Mouse (Mus musculus) gonadal fat pad, adult 2 months (tissue): Measurements from ENCODE around the gene Aldh5a1. TPM values are rescaled to one million over a fixed set of nuclear protein-coding genes. Genes with fewer than 3 reads are reported as not detected.
"Not testable (repeated sequence)": the region's sequence is repeated elsewhere in the genome, so short reads cannot be mapped to it uniquely, and the experiment has no call there.

Experiments
- DNase-seq: peaks from one replicate; pipeline ENCODE4 v3.0.0-alpha.2; 2012; ENCODE audit warnings: low read depth
- polyA plus RNA-seq: library from polyadenylated mRNA; depleted of rRNA; stranded (reverse); fragments of >200 nt; gene quantifications from 2 replicates; pipeline ENCODE4 v1.2.3, GENCODE M21; 2012; rRNA removed

Aldh5a1 gene
- 7.0 and 9.3 TPM in 2 replicates for polyA plus RNA-seq

- peak; percentile 41 for DNase-seq
Measured at GRCm38 (mm10) chr13:24937108-24937838, at the start of gene Aldh5a1. Aldh5a1 (minus strand) TSS chr13:24937661.

GRCm38 (mm10) chr13:24985435-24985834 lies 48.0 kb upstream of the Aldh5a1 start:
- DNase-seq = no peak

- peak; percentile 56 for DNase-seq
Measured at GRCm38 (mm10) chr13:24981031-24981430, 43.6 kb upstream of the Aldh5a1 start.

GRCm38 (mm10) chr13:24977820-24978342 lies 40.4 kb upstream of the Aldh5a1 start:
- DNase-seq = no peak

- no peak for DNase-seq
Measured at GRCm38 (mm10) chr13:24976384-24976783, 38.9 kb upstream of the Aldh5a1 start.

- not testable (repeated sequence) for DNase-seq
Measured at GRCm38 (mm10) chr13:24971776-24972175, 34.3 kb upstream of the Aldh5a1 start.

GRCm38 (mm10) chr13:24965846-24966201 lies 28.4 kb upstream of the Aldh5a1 start:
- DNase-seq = no peak

- no peak for DNase-seq
Measured at GRCm38 (mm10) chr13:24965130-24965845, 27.8 kb upstream of the Aldh5a1 start.

GRCm38 (mm10) chr13:24962119-24962518 lies 24.7 kb upstream of the Aldh5a1 start:
- no peak for DNase-seq

GRCm38 (mm10) chr13:24960084-24960483 lies 22.6 kb upstream of the Aldh5a1 start:
- DNase-seq = no peak

- no peak for DNase-seq
Measured at GRCm38 (mm10) chr13:24958671-24959070, 21.2 kb upstream of the Aldh5a1 start.

GRCm38 (mm10) chr13:24955500-24955899 lies 18.0 kb upstream of the Aldh5a1 start:
- DNase-seq = no peak

GRCm38 (mm10) chr13:24955091-24955490 lies 17.6 kb upstream of the Aldh5a1 start:
- no peak for DNase-seq

GRCm38 (mm10) chr13:24952659-24953058 lies 15.2 kb upstream of the Aldh5a1 start:
- DNase-seq = no peak

GRCm38 (mm10) chr13:24948870-24949269 lies 11.4 kb upstream of the Aldh5a1 start:
- DNase-seq = no peak

- no peak for DNase-seq
Measured at GRCm38 (mm10) chr13:24947158-24947557, 9.7 kb upstream of the Aldh5a1 start.

- DNase-seq = no peak
Measured at GRCm38 (mm10) chr13:24945567-24945966, 8.1 kb upstream of the Aldh5a1 start.

GRCm38 (mm10) chr13:24943303-24943702 lies 5.8 kb upstream of the Aldh5a1 start:
- no peak for DNase-seq

GRCm38 (mm10) chr13:24942512-24943282 lies 5.2 kb upstream of the Aldh5a1 start, which contains the start of gene Gpld1:
Gpld1 (plus strand) TSS chr13:24943152.
- DNase-seq = peak; percentile 58

- no peak for DNase-seq
Measured at GRCm38 (mm10) chr13:24939472-24939871, 2.0 kb upstream of the Aldh5a1 start.

- DNase-seq = no peak
Measured at GRCm38 (mm10) chr13:24938683-24939082, 1.2 kb upstream of the Aldh5a1 start.

- DNase-seq = no peak
Measured at GRCm38 (mm10) chr13:24937839-24938166, 342 bp upstream of the Aldh5a1 start.
